Mouse (Mus musculus) v-Abl transformed pro-B cells (cell line): Measurements from ENCODE around the gene Nfix.

Experiments used
- in situ Hi-C, 2 experiments: fragments of 400-800 bp; cut with MboI; formaldehyde crosslinking; loops; one replicate each; pipeline ENCODE4 v1.15.1; 2025; ENCODE audit not compliant: unreplicated experiment in 2 of 2

Nfix gene

DNA sequence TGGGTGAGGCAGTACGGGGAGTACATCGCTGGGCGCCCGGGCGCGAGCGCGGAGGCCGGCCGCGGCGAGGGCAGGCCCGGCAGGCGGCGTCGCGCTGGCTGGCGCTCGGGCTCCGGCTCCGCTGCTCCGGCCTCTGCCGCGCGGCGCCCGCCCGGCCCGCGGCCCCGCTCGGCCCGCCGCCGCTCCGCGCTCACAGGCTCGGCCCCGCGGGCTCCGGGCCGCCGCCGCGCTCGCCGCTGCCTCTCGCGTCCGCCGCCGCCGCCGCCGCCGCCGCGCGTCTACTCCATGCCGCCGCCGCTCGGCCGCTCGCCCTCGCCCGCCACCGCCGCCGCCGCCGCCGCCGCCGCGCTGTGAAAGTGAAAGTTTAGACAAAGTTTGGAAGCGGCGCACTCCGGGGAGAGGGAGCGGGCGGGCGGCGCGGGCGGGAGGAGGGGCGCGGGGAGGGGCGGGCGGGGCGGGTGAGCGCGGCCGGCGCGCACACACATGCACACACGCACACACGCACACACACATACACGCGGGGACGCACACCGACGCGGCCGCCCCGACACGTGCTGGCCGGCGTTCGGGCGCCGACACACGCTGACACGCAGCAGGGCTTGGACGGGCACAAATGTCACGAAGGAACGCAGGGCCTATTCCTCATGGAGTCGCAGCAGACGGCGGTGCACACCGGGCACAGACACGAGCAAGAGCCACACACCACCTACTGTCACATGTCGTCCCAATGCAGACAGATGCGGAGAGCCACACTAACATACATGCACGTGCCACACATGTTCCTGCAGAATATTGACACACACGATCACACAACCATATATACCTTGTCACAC, at the start of gene Nfix:
Gene Nfix, minus strand, starts transcription at position 346 of the 833 bp plus-strand sequence.
- in situ Hi-C loops = loop anchor here (5.0 to 25.0 kb wide), 3 partner anchors 83 to 513 kb away; no protein-coding TSS in a partner anchor

DNA sequence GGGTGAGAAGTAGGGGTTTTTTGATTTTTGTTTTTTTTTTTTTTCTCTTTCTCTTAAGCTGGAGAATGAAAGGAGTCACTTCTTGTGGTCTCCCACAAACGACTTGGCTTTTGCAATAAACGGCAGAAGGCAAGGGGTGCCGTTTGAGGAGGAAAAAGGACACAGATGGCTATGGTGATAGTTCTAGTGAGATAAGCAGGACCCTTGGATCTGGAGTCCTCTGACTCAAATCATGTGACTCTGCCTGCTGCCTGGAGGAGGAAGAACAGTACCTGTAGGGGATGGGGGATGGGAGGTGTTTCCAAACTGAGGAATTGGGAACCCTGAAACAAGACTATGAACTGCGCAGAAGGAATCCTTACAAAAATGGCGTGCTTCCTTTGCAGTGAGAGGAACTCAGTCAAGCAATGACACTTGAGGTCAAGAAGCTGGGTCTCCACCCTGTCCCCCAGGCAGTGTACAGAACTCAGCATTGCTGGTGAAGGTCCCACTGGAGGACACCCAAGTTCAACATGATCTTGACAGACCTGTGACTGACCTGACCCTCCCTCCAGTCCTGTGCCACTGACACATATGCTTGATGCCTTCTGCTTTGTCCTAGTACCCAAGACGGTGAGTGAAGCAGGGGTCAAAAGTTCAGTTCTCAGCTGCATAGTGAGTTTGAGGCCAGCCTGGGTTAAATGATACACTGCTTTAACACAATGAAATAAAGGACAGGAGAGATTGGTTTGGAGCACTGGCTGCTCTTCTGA, 47.7 kb upstream of the Nfix start:
- in situ Hi-C loops = loop anchor here (10.0 to 25.0 kb wide), 4 partner anchors 57 to 1111 kb away; partner anchors contain the start of genes Gm49661 (in 2 of the 2), Prdx2 (in 2 of the 2), Rnaseh2a (in 2 of the 2) and Adgre5 (in 1 of the 2)

DNA sequence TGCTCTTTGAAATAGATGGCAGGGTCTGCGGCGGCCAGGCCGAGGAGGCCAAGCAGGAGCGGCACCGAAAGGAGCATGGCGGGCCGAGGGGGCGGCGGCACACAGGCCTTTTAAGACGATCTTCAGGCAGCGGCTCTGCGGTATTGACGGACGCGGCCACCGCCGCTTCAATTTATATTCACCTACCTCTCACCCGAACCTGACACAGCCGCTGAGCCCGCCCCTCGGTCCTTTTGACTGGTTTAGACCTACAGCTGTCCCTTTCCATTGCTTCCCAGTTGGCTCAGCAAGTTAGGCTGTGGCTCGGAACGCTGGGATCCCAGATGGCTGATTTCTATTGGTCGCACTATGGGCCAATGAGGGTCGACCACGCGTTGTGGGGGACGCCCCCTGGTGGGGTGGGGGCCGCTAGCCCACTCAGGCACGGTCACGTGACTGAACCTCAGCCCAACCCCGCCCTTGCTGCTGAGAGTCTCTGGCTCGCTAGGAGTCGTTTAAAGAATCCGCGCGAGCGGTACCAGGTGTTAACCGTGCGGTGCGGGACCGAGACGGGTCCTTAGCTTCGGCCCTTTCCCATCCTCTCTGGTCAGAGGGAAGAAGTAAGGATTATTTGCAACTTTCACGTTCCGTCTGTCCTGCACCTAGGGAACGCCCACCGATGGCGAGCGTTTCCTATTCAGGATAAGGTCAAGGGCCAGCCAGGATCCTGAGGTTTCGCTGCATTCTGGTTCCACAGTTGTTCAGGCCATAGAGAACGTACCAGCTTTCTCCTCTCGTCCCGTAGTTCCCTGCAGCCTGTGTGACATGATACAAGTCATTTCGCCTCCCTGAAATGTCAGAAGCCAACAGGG, 46.8 kb upstream of the Nfix start, which contains the start of gene Calr:
Gene Calr, minus strand, starts transcription at position 213 of the 851 bp plus-strand sequence.
- in situ Hi-C loops = loop anchor here (10.0 to 25.0 kb wide), 4 partner anchors 58 to 1110 kb away; partner anchors contain the start of genes Gm49661 (in 2 of the 2), Prdx2 (in 2 of the 2), Rnaseh2a (in 2 of the 2) and Adgre5 (in 1 of the 2)

DNA sequence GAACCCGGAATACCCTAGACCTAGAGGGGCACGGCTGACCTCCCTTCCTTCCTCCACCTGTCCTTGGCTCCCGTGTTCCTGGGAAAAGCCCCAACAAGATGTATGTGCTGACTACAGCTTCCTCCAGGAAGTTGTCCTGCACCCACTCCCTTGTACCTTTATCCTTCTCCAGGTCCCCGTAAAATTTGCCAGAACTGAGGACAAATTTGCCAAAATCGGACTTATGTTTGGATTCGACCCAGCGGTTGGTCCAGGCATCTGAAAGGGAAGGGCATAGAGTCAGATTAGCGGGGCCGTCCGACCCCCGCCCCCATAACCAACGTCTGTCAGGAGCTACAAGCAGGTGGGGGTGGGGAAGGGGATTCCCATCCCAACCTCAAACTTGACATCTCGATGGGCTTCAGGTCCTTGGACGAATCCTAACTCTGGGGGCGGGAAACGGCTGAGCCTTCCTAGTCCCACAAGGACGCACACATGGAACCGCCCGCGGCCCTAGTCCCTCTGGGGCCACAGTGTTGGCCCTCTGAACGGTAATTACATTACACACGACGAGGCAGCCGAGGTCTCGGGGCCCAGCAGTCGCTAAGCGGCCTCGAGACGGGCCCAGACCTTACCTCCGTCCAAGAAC, 46.1 kb upstream of the Nfix start:
- in situ Hi-C loops = loop anchor here (10.0 to 25.0 kb wide), 4 partner anchors 59 to 1109 kb away; partner anchors contain the start of genes Gm49661 (in 2 of the 2), Prdx2 (in 2 of the 2), Rnaseh2a (in 2 of the 2) and Adgre5 (in 1 of the 2)

DNA sequence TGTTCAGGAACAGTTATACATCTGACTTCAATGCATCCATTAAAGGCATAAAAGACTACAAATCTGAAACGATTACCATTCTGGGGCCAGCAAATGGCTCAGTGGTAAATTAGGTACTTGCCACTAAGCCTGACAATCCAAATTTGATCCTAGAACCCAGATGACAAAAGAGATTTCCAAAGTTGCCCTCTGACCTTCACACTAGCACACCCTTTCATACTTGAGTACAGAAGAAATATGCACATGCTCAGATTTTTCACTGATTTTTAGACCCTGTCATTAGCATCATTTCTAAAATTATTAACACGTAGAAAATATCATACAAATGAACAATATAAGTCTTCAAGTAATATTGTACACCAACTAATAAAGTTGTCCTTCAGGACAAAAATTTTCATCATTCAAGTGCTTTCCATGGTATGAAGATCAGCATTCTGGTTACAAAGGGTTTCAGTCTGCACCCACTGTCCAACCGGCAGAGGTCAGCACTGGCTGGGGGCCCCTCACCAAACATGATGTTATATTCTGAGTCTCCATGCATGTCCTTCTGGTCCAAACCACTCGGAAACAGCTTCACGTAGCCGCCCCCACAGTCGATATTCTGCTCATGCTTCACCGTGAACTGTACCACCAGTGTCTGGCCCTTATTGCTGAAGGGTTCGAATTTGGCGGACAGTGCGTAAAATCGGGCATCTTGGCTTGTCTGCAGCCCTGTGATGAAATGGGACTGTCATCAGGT, 45.4 kb upstream of the Nfix start:
- in situ Hi-C loops = loop anchor here (10.0 to 25.0 kb wide), 4 partner anchors 59 to 1108 kb away; partner anchors contain the start of genes Gm49661 (in 2 of the 2), Prdx2 (in 2 of the 2), Rnaseh2a (in 2 of the 2) and Adgre5 (in 1 of the 2)

DNA sequence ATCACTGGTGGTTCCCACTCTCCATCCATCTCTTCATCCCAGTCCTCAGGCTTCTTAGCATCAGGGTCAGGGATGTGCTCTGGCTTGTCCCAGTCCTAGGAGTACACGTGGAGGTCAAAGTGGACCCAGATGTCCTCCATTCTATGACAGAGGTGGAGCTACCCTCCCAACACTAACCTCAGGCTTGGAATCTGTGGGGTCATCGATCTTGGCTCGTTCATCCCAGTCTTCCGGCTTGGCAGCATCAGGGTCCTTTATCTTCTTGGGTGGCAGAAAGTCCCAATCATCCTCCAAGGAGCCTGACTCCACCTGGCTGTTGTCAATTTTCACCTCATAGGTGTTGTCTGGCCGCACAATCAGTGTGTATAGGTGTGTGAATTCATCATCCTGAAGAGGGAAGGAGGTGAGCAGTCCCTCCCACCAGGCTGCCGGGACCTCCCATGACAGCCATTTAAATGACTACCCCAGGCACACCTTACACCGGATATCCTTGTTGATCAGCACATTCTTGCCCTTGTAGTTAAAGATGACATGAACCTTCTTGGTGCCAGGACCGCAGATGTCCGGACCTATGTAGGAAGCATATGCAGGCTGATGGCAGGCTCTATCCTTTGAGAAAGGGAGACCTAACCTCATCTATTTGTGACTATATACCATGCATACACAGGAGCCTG, 44.4 kb upstream of the Nfix start:
- in situ Hi-C loops = loop anchor here (5.0 to 25.0 kb wide), 5 partner anchors 60 to 1107 kb away; partner anchors contain the start of genes Dnase2a (in 2 of the 2), Gm49661 (in 2 of the 2), Prdx2 (in 2 of the 2) and Rnaseh2a (in 2 of the 2)

DNA sequence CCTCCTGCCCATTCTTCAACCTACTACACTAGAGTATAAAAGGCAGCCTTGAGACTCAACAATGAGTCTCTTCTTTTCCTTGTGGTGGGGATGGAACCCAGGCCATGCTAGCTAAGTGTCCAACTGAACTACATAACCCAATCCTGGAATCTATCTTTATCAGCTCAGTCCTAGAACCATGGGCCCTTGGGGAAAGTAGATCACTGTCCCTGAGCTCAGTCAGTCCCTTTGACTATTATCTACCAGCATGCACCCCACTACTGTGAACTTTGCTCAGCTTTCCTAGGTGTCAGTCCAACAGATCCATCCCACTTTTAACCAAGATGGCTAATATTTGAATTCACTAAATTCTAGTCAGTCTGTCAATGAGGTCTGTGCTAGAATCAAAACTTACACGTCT, 41.4 kb upstream of the Nfix start:
- in situ Hi-C loops = loop anchor here (5.0 to 25.0 kb wide), 5 partner anchors 63 to 1104 kb away; partner anchors contain the start of genes Dnase2a (in 2 of the 2), Gm49661 (in 2 of the 2), Prdx2 (in 2 of the 2) and Rnaseh2a (in 2 of the 2)

DNA sequence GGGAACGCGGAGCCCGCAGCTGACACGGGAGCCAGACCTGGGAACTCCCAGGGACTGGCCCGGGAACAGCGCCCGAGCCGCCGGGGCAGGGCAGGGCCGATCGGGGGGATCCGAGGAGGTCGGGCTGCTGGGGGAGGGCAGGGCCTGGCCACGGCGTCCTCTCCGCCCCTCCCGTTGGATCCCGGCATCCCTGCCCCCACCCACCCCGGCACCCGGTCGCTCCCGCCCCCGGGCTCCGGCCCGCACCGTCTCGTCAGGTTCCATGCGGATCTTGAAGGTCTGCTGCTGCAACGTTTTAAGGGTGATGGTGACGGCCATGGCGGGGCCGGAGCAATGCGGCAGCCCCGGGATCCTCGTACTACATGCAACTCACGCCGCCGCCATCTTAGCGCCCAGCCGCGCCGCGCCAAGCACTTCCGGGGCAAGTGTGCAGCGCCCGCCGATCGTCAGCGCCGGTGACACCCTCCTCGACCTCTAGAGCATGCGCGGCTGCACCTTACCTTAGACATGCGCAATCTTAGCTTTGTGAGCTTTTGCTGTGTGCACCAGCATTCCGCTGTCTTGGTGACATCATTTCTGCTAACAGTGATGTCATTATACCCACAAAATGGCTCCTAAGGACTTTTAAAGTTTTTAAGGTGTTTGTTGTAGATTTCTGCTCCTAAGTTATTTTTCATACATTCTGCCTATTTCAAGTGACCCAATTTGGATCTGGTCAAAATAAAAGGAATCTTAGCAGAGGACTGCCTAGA, 40.3 kb upstream of the Nfix start, which contains the start of gene Rad23a:
Gene Rad23a, minus strand, starts transcription at position 418 of the 752 bp plus-strand sequence.
- in situ Hi-C loops = loop anchor here (5.0 to 25.0 kb wide), 5 partner anchors 64 to 1103 kb away; partner anchors contain the start of genes Dnase2a (in 2 of the 2), Gm49661 (in 2 of the 2), Prdx2 (in 2 of the 2) and Rnaseh2a (in 2 of the 2)

DNA sequence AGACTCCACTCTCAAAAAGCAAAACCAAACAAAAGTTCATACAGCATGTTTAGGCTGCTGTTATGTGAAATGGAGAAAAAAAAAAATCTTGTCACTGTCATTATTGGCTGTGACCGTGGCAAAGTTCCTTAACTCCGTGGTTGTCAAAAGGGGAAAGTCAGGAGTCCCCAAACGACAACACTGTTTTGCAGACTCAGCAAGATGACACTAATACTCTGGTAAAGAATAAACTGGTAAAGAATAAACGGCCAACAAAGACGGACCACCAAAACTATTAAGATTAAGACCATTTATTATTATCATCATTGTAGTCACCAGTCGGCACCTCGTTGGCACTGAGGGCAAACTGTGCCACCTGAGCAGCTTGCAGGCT, 39.7 kb upstream of the Nfix start:
- in situ Hi-C loops = loop anchor here (5.0 to 25.0 kb wide), 5 partner anchors 65 to 1103 kb away; partner anchors contain the start of genes Dnase2a (in 2 of the 2), Gm49661 (in 2 of the 2), Prdx2 (in 2 of the 2) and Rnaseh2a (in 2 of the 2)

DNA sequence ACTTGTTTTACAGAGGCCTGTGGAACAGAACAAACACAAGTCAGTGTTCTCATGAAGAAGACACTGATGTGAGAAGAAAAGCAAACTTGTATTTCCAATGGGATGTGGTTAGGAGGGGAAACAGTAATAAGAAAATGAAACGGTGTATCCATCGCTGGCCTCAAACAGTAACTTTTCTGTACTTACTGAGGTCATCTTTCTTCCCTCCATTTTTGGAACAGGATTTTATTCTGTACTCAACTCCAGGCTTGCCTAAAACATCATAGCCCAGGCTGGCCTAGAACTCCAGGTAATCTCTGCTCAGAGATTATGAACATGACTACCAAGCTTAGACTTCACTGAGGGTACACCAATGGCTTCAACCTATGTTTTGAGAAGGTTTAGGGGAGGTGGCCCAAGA, 39.3 kb upstream of the Nfix start:
- in situ Hi-C loops = loop anchor here in 1 of 2 experiments (25.0 kb wide), 1 partner anchor 1102 kb away; the partner anchor contains the start of gene Adgre5

DNA sequence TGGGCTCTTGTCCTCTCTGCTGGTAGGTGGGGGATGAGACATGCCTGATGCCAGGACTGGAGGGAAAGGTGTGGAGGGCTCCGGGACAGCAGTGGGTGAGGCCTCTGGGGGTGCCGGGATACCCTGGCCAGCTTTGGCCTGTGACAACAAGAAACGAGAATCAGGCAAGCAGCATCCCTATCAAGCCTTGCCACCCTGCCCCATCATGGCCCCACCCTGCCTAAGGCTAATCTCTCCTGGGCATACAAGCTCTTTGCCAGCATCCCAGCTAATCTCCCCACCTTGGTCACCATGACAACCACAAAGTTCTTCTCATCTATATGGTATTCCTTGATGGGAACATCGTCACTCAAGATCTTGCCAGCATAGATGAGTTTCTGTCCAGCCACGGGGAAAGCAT, 38.4 kb upstream of the Nfix start:
- in situ Hi-C loops = loop anchor here in 1 of 2 experiments (25.0 kb wide), 1 partner anchor 1101 kb away; the partner anchor contains the start of gene Adgre5

DNA sequence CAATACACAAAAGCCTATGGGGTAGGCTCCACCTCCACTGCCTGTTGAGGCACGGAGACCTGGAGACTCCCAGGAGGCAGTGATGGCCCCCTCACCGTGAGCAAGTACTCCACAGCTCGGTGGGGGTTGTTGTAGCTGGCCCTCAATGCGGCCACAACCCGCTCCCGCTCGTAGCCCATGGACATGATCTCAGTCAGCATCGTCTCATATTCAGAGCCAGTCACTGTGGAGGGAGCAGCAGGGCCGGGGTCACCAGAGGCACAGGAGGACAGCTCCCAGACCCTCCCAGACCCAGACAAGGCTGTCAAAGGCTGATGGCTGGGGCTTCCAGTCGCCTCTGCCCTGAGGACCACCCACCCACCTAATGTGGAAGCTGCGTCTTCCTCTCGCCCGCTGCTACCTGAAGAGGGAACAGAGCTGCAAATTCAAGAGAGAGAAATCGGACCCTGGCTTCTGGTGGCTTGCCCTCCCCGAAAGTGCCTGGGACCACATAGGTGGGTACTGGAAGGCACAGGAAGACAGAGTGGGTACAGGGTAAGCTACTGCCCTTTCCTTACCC, 37.8 kb upstream of the Nfix start:
- in situ Hi-C loops = loop anchor here in 1 of 2 experiments (25.0 kb wide), 1 partner anchor 1101 kb away; the partner anchor contains the start of gene Adgre5

DNA sequence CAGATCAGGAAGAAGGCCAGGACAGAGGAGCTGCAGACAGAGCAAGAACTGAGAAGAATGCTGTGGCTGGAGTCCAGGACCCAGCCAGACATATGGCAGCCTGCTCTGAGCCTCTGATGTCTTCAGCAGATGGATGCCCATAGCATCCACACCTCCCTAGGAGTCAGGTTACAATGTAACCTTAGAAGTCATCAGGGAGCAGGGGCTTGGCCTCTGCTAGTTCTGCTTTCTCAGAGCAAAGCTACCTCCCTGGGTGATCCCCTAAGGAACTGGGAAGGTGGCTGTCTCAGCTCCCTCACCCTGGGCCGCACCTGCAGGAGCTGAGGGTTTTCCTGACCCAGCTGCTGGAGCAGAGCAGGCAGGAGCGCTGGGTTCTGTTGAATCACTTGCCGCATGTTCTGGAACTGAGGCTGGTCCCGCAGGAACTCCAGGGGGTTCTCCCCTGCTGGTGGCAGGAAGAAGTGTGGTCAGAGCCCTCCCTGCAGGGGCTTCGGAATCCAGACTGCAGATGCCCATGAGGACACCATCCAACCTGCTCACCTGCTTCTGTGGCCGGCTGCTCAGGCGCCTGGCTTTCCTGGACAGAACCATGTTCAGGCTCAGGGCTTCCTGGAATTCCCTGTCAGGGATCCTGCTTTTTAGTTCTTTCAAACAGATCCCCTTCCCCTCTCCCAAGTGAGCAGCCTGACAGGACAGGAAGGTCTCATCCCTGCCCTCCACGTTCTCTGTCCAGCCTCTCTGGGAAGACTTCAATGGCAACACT, 37.2 kb upstream of the Nfix start:
- in situ Hi-C loops = loop anchor here in 1 of 2 experiments (25.0 kb wide), 1 partner anchor 1100 kb away; the partner anchor contains the start of gene Adgre5

DNA sequence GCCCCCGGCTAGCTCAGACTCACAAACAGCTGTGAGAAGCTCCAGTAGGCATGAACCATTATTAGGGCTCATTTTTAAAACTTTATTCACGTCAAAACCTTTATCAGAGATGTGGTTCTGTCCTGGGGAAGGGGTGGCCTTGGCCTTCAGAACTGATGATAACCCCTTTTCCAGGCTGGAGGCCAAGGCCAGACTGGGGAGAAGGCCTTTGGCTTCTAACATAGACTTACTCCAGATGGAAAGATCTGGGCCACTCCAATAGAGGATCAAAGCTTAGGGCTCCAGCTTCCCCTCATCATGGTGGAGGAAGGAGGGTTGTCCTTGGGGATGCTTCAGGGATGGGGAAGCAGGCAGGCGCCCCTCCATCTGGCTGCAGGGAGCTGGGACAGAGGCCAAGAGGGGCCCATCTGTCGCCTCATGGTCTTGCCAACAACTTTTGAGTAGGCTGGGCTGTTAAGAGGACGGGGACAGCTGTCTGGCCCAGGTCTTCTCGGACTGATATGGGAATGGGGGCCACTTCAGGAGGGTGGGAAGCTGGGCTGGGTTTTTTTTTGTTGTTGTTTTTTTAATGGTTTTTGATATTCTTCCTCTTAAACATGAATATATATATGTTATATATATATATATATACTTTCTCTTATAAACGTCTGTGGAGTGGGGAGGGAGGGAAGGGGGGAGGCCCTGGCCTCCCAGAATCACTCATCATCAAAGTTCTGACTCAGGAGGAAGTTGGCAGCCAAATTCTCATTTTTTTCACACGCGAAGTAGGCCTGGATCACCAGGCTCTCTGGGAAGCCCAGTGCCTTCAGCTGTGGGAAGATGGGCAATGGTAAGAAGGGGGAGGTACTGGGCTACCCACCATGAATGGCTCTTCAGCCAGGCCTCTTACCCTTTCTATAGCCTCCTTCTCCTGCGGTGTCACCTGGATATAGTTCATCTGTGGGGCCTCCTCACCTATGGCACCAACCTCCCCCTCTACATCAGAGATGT, 35.0 kb upstream of the Nfix start:
- in situ Hi-C loops = loop anchor here in 1 of 2 experiments (25.0 kb wide), 1 partner anchor 1098 kb away; the partner anchor contains the start of gene Adgre5
